Mouse (Mus musculus) heart, postnatal 0 days (tissue): ENCODE results near the gene Phldb1.

Source experiments
- CTCF ChIP-seq: IDR thresholded peaks from 2 replicates; pipeline ENCODE4 v1.5.1; 2016; ENCODE audit warnings: antibody characterized with exemption, control low read depth, low read depth
- EP300 ChIP-seq: IDR thresholded peaks from 2 replicates; pipeline ENCODE4 v1.6.1; 2016; ENCODE audit warnings: antibody characterized with exemption, low read depth

- no peak for TF ChIP-seq CTCF
- no peak for TF ChIP-seq EP300
Observed at GRCm38 (mm10) chr9:44686638-44687037, 48.4 kb downstream of the Phldb1 start.
